Mouse (Mus musculus) lung, adult 2 months (tissue): Measurements from ENCODE around the gene Sprr2e.

Experiments used
- CTCF ChIP-seq: fragments of 200-500 bp; IDR thresholded peaks from 2 replicates; pipeline ENCODE4 v1.5.1; 2011; ENCODE audit warnings: mild to moderate bottlenecking, low read length, control low read depth; ENCODE audit not compliant: insufficient read depth
- POLR2A ChIP-seq: fragments of 200-500 bp; IDR thresholded peaks from 2 replicates; pipeline ENCODE4 v1.6.1; 2011; ENCODE audit warnings: low read depth, mild to moderate bottlenecking, control low read depth, low read length, borderline replicate concordance; ENCODE audit errors: extremely low read depth

- TF ChIP-seq CTCF (no peak), POLR2A (no peak)
Observed at GRCm38 (mm10) chr3:92361619-92362018, 9.7 kb downstream of the Sprr2e start.
